In the genomic region with DNA sequence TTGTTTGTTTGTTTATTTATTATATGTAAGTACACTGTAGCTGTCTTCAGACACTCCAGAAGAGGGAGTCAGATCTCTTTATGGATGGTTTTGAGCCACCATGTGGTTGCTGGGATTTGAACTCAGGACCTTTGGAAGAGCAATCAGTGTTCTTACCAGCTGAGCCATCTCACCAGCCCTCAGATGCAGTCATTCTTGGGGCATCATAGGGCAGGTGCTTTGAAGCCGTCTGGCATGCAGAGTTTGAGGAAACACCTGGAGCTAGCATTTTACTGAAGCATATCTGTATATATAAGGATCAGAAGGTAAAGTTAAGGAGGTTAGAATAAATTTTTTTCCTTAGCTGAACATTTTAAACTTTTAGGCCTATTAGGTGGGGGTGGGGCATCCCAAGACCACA, we compare ENCODE assay signal across 16 mouse cellular contexts. TPM values are rescaled to one million over a fixed set of nuclear protein-coding genes. Genes with fewer than 3 reads are reported as not detected.
DNase-seq lines count a peak whose midpoint lies in the region; ATAC-seq lines count a peak whose summit lies in the region.
"Not testable (repeated sequence)": the region's sequence is repeated elsewhere in the genome, so short reads cannot be mapped to it uniquely, and the experiment has no call there.
"Had no signal": no experiment of that assay in that cellular context is flagged by ENCODE, and none has a peak within 500 bp of the region (broad histone marks: within the 10 kb centered on the region; RNA-seq: fewer than 3 reads in every experiment).

No protein-coding gene starts in this region.

- not testable (repeated sequence) for H3K4me3 ChIP-seq in intestine, embryonic 14.5 days (ENCODE audit: low read depth, low read length)

- not testable (repeated sequence) for H3K4me1 ChIP-seq in intestine, embryonic 14.5 days (replicated peaks; ENCODE audit: control insufficient read depth, insufficient read depth, low read length)

- not testable (repeated sequence) for H3K9me3 ChIP-seq in intestine, embryonic 14.5 days (ENCODE audit: control insufficient read depth, low read length)

- WGBS in intestine, embryonic 14.5 days = 63% methylated on average over 1 of the region's 1 CpGs

- not testable (repeated sequence) for H3K9ac ChIP-seq in intestine, embryonic 14.5 days (ENCODE audit: low read length)

- H3K36me3 ChIP-seq in intestine, embryonic 14.5 days (ENCODE audit: control insufficient read depth, insufficient read depth, low read length) = not testable (repeated sequence)

- peak; percentile 16 for DNase-seq in intestine, embryonic 14.5 days (ENCODE audit: low spot score)
- peak; percentile 46 to 69 for DNase-seq in thymus, adult 18-20 months
- DNase-seq in thymus, postnatal 0 days (ENCODE audit: low spot score) = peak; percentile 67
- peak; percentile 83 for DNase-seq in thymus, postnatal 14 days
- DNase-seq in thymus, postnatal 36 days = peak; percentile 73 to 80

- ATAC-seq in intestine, embryonic 14.5 days (replicated peaks; ENCODE audit: low FRiP score, low TSS enrichment, low read depth) = not testable (repeated sequence)

- not testable (repeated sequence) for H3K4me2 ChIP-seq in intestine, embryonic 14.5 days (ENCODE audit: low read length)

- H3K27ac ChIP-seq in intestine, embryonic 14.5 days (ENCODE audit: low read depth) = not testable (repeated sequence)

- peaks cover 16% of the 10 kb centered on the region for H3K27me3 ChIP-seq in intestine, embryonic 14.5 days (replicated peaks; ENCODE audit: control insufficient read depth, insufficient read depth, low read length)

RNA-seq across cellular contexts. Expression of a gene that starts 27.8 kb away (rescaled TPM):
- polyA plus RNA-seq in intestine, embryonic 14.5 days (2014; fragmentation: Nextera tagmentation; extraction: Ambion mirVana) = not detected in 2 replicates
- 0.96 and 1.3 TPM in 2 replicates for polyA plus RNA-seq in thymus, postnatal 0 days (2015; fragmentation: Nextera tagmentation; extraction: Ambion mirVana)
- polyA plus RNA-seq: adrenal gland, adult 2 months; brain, embryonic 14.5 days; embryonic facial prominence, embryonic 11.5 days; embryonic facial prominence, embryonic 13.5 days; erythroblast, embryonic 14.5 days; forebrain, embryonic 10.5 days; forebrain, embryonic 12.5 days; forebrain, embryonic 14.5 days had no signal

RNA-seq across cellular contexts. Expression of a gene that starts 35.5 kb away (rescaled TPM):
- polyA plus RNA-seq in intestine, embryonic 14.5 days (2014; fragmentation: Nextera tagmentation; extraction: Ambion mirVana) = not detected in 2 replicates
- polyA plus RNA-seq in thymus, postnatal 0 days (2015; fragmentation: Nextera tagmentation; extraction: Ambion mirVana) = 0.48 and 0.57 TPM in 2 replicates
- polyA plus RNA-seq: brain, embryonic 14.5 days; C2C12; embryonic facial prominence, embryonic 11.5 days; embryonic facial prominence, embryonic 13.5 days; embryonic facial prominence, embryonic 15.5 days; erythroblast, embryonic 14.5 days; forebrain, embryonic 10.5 days; forebrain, embryonic 12.5 days; forebrain, embryonic 14.5 days; forebrain, embryonic 16.5 days had no signal

RNA-seq across cellular contexts. Expression of a gene that starts 43.2 kb away (rescaled TPM):
- polyA plus RNA-seq in intestine, embryonic 14.5 days (2014; fragmentation: Nextera tagmentation; extraction: Ambion mirVana) = not detected in 2 replicates
- 0.10 and 0.13 TPM in 2 replicates for polyA plus RNA-seq in thymus, postnatal 0 days (2015; fragmentation: Nextera tagmentation; extraction: Ambion mirVana)
- polyA plus RNA-seq: brain, embryonic 14.5 days; C2C12; embryonic facial prominence, embryonic 11.5 days; embryonic facial prominence, embryonic 13.5 days; embryonic facial prominence, embryonic 15.5 days; erythroblast, embryonic 14.5 days; forebrain, embryonic 10.5 days; forebrain, embryonic 12.5 days; forebrain, embryonic 14.5 days; forebrain, embryonic 16.5 days had no signal

RNA-seq across cellular contexts. Expression of a gene that starts 43.2 kb away (rescaled TPM):
- not detected in 2 replicates for polyA plus RNA-seq in intestine, embryonic 14.5 days (2014; fragmentation: Nextera tagmentation; extraction: Ambion mirVana)
- polyA plus RNA-seq in thymus, postnatal 0 days (2015; fragmentation: Nextera tagmentation; extraction: Ambion mirVana) = 0.45 and 0.99 TPM in 2 replicates
- polyA plus RNA-seq: adrenal gland, adult 2 months; brain, embryonic 14.5 days; C2C12; embryonic facial prominence, embryonic 11.5 days; embryonic facial prominence, embryonic 13.5 days; embryonic facial prominence, embryonic 15.5 days; forebrain, embryonic 10.5 days; forebrain, embryonic 12.5 days; forebrain, embryonic 14.5 days; forebrain, embryonic 16.5 days had no signal

RNA-seq across cellular contexts. Expression of a gene that starts 43.4 kb away (rescaled TPM):
- 15.0 and 17.8 TPM in 2 replicates for polyA plus RNA-seq in intestine, embryonic 14.5 days (2014; fragmentation: Nextera tagmentation; extraction: Ambion mirVana)
- 60.4 and 66.8 TPM in 2 replicates for polyA plus RNA-seq in thymus, postnatal 0 days (2015; fragmentation: Nextera tagmentation; extraction: Ambion mirVana)

Comparison
In these comparisons a context has a peak if more than half of its experiments do, and no peak if none do; other contexts are left out.
1. DNase-seq: peak in every context shown above with its lines; median percentile 83 in thymus, postnatal 14 days; 76 in thymus, postnatal 36 days; 67 in thymus, postnatal 0 days; 58 in thymus, adult 18-20 months; 16 in intestine, embryonic 14.5 days.